Mouse (Mus musculus) C2C12 (cell line): ENCODE measurements around the gene Aldh3b2. TPM values are rescaled to one million over a fixed set of nuclear protein-coding genes. Genes with fewer than 3 reads are reported as not detected.

ENCODE experiments used
- H3K27me3 ChIP-seq: one replicate; pipeline ENCODE4 v1.6.1; 2011; ENCODE audit not compliant: control insufficient read depth, insufficient read depth, insufficient read length
- H3K36me3 ChIP-seq: one replicate; pipeline ENCODE4 v1.6.1; 2011; ENCODE audit not compliant: control insufficient read depth, insufficient read depth
- H3K4me3 ChIP-seq: one replicate; pipeline ENCODE4 v1.5.1; 2011; ENCODE audit warnings: mild to moderate bottlenecking, control low read depth; ENCODE audit not compliant: poor library complexity, insufficient read depth, severe bottlenecking
- H3K79me2 ChIP-seq: one replicate; pipeline ENCODE4 v1.6.1; 2011; ENCODE audit not compliant: control insufficient read depth, insufficient read depth
- H3K79me3 ChIP-seq: one replicate; pipeline ENCODE4 v1.6.1; 2011; ENCODE audit warnings: low read depth, control low read depth
- H3ac ChIP-seq: one replicate; pipeline ENCODE3; 2011; ENCODE audit warnings: low read depth; ENCODE audit not compliant: control insufficient read depth, insufficient read length
- CEBPB ChIP-seq: IDR thresholded peaks from one replicate; pipeline ENCODE4 v1.6.1; 2011; ENCODE audit warnings: low read depth, mild to moderate bottlenecking, control low read depth, moderate library complexity
- CTCF ChIP-seq: IDR thresholded peaks from one replicate; pipeline ENCODE4 v1.5.1; 2011; ENCODE audit not compliant: control insufficient read depth, insufficient read depth, insufficient read length
- FOSL1 ChIP-seq: IDR thresholded peaks from one replicate; pipeline ENCODE4 v1.8.0; 2011; ENCODE audit warnings: mild to moderate bottlenecking, low read length; ENCODE audit not compliant: poor library complexity, insufficient read depth, severe bottlenecking
- MAX ChIP-seq: IDR thresholded peaks from one replicate; pipeline ENCODE4 v1.6.1; 2011; ENCODE audit warnings: mild to moderate bottlenecking, control low read depth
- MYOD1 ChIP-seq: IDR thresholded peaks from one replicate; pipeline ENCODE4 v1.6.1; 2011; ENCODE audit warnings: low read depth; ENCODE audit not compliant: control insufficient read depth, insufficient read length
- MYOG ChIP-seq: IDR thresholded peaks from one replicate; pipeline ENCODE4 v1.6.1; 2011; ENCODE audit not compliant: control insufficient read depth, insufficient read length; ENCODE audit errors: extremely low read depth
- USF1 ChIP-seq: IDR thresholded peaks from one replicate; pipeline ENCODE4 v1.6.1; 2011; ENCODE audit warnings: low read depth, mild to moderate bottlenecking, control low read depth, moderate library complexity
- polyA plus RNA-seq: library from polyadenylated mRNA; unstranded; fragments of >200 nt; fragmentation: generic; extraction: Trizol; gene quantifications from one replicate; pipeline ENCODE4 v1.2.1, GENCODE M21; 2012; ENCODE audit warnings: missing spikeins

Gene Aldh3b2
- polyA plus RNA-seq, 1 experiment: not detected

DNA sequence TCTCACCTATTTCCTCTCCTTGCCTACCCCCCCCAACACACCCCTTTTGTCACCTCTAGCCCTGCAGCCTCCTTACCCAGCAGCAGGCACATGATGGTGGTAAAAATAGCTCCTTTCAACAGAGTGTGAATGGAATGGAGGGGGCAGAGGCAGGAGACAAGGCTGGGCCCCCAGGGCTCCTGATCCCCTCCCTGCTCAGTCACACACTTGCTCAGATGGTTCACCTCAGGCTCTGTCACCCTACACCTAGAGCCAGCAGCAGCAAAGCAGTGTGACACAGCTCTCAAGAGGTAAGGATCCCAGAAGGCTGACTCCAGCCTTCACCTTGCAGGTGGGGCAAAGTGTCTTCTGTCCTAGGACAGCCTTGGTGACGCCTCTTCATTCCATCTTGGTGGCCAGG lies 31.0 kb downstream of the Aldh3b2 start, which contains the start of gene Doc2g:
Doc2g (plus strand) TSS at position 202 of the 400 bp plus-strand sequence.
- peaks cover 27% of the 10 kb centered on the region for H3K36me3 ChIP-seq
- no peaks in the 10 kb centered on the region for H3K79me2 ChIP-seq
- no peak within 1 kb of the TSS for H3ac ChIP-seq
- TF ChIP-seq FOSL1 (no peak), MYOG (no peak), MAX (no peak), CEBPB (no peak), USF1 (no peak), MYOD1 (no peak), CTCF (no peak)
- H3K4me3 ChIP-seq: no peak within 1 kb of the TSS
- no peaks in the 10 kb centered on the region for H3K27me3 ChIP-seq
- H3K79me3 ChIP-seq: no peaks in the 10 kb centered on the region

GRCm38 (mm10) chr19:4003641-4004040 lies 31.5 kb downstream of the Aldh3b2 start:
- Histone ChIP-seq H3K36me3 (peaks cover 32% of the 10 kb centered on the region), H3K27me3 (no peaks in the 10 kb centered on the region), H3ac (no peak overlapping the region), H3K79me2 (no peaks in the 10 kb centered on the region), H3K4me3 (no peak overlapping the region), H3K79me3 (no peaks in the 10 kb centered on the region)
- TF ChIP-seq MAX: no peak
- TF ChIP-seq USF1: no peak
- no peak for TF ChIP-seq MYOD1
- TF ChIP-seq MYOG: no peak
- no peak for TF ChIP-seq FOSL1
- TF ChIP-seq CEBPB: no peak
- no peak for TF ChIP-seq CTCF

- Histone ChIP-seq H3K79me2 (no peaks in the 10 kb centered on the region), H3K79me3 (no peaks in the 10 kb centered on the region), H3K4me3 (no peak overlapping the region), H3K36me3 (peaks cover 36% of the 10 kb centered on the region), H3ac (no peak overlapping the region), H3K27me3 (no peaks in the 10 kb centered on the region)
- TF ChIP-seq CEBPB: no peak
- no peak for TF ChIP-seq MYOD1
- TF ChIP-seq MYOG: no peak
- TF ChIP-seq USF1: no peak
- TF ChIP-seq MAX: no peak
- no peak for TF ChIP-seq CTCF
- TF ChIP-seq FOSL1: no peak
Observed at GRCm38 (mm10) chr19:4004331-4004730, 32.2 kb downstream of the Aldh3b2 start.

- H3ac ChIP-seq: no peak overlapping the region
- H3K4me3 ChIP-seq: no peak overlapping the region
- H3K79me3 ChIP-seq: no peaks in the 10 kb centered on the region
- no peaks in the 10 kb centered on the region for H3K27me3 ChIP-seq
- TF ChIP-seq MYOG: no peak
- H3K79me2 ChIP-seq: no peaks in the 10 kb centered on the region
- H3K36me3 ChIP-seq: peaks cover 43% of the 10 kb centered on the region
Observed at GRCm38 (mm10) chr19:4005091-4005490, 33.0 kb downstream of the Aldh3b2 start.

GRCm38 (mm10) chr19:4005971-4006370 lies 33.8 kb downstream of the Aldh3b2 start:
- H3ac ChIP-seq: no peak overlapping the region
- H3K79me2 ChIP-seq: peaks cover 1% of the 10 kb centered on the region
- TF ChIP-seq MAX: no peak
- no peak for TF ChIP-seq USF1
- no peak for TF ChIP-seq MYOG
- no peak for TF ChIP-seq FOSL1
- TF ChIP-seq CTCF: no peak
- TF ChIP-seq CEBPB: no peak
- no peak for TF ChIP-seq MYOD1
- H3K27me3 ChIP-seq: no peaks in the 10 kb centered on the region
- H3K36me3 ChIP-seq: peaks cover 50% of the 10 kb centered on the region
- H3K4me3 ChIP-seq: no peak overlapping the region
- H3K79me3 ChIP-seq: no peaks in the 10 kb centered on the region

DNA sequence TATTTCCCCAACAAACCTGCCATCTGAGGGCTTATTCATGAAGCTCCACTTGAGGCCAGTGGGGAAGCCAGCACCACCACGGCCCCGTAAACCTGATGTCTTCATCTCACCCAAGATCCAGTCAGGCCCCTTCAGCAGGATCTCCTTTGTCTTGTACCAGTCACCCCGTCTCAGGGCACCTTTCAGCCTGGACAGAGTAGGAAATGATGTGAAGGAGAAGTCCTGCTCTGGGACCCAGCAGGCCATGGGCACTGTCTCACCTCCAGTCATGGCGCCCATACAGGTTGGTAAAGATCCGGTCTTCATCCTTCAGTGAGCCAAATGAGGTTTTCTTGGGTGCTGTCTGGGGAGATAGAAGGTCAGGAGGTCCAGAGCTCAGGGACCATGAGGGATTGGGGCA lies 39.0 kb downstream of the Aldh3b2 start:
- peaks cover 8% of the 10 kb centered on the region for H3K79me3 ChIP-seq
- no peak overlapping the region for H3ac ChIP-seq
- no peak overlapping the region for H3K4me3 ChIP-seq
- peaks cover 15% of the 10 kb centered on the region for H3K79me2 ChIP-seq
- no peaks in the 10 kb centered on the region for H3K27me3 ChIP-seq
- TF ChIP-seq MYOG (no peak), FOSL1 (no peak), MYOD1 (no peak), CEBPB (no peak), USF1 (no peak), MAX (no peak), CTCF (no peak)
- H3K36me3 ChIP-seq: peaks cover 45% of the 10 kb centered on the region
